Mouse (Mus musculus) liver, embryonic 15.5 days (tissue): ENCODE measurements around the gene Chsy1. TPM values are rescaled to one million over a fixed set of nuclear protein-coding genes. Genes with fewer than 3 reads are reported as not detected.

Source experiments
- ATAC-seq: fragments of 200-750 bp; cut with Nextera tagmentation; 2 replicates; pipeline ENCODE4 v1.8.0; 2017; ENCODE audit warnings: moderate number of reproducible peaks, mild to moderate bottlenecking, moderate library complexity; ENCODE audit not compliant: insufficient read depth
- H3K27ac ChIP-seq: fragments of 300-500 bp; sonication (generic); replicated peaks from 2 replicates; pipeline ENCODE4 v1.5.1; 2015; ENCODE audit warnings: mild to moderate bottlenecking, inconsistent platforms
- H3K27me3 ChIP-seq: fragments of 300-500 bp; sonication (generic); 2 replicates; pipeline ENCODE4 v1.6.1; 2015; ENCODE audit warnings: mild to moderate bottlenecking, inconsistent platforms
- H3K36me3 ChIP-seq: fragments of 300-500 bp; sonication (generic); replicated peaks from 2 replicates; pipeline ENCODE4 v1.6.1; 2015; ENCODE audit warnings: moderate library complexity, mild to moderate bottlenecking, inconsistent platforms
- H3K4me1 ChIP-seq: fragments of 300-500 bp; sonication (generic); replicated peaks from 2 replicates; pipeline ENCODE4 v1.6.1; 2015; ENCODE audit warnings: inconsistent platforms
- H3K4me2 ChIP-seq: fragments of 300-500 bp; sonication (generic); 2 replicates; pipeline ENCODE4 v1.6.1; 2015; ENCODE audit warnings: moderate library complexity, mild to moderate bottlenecking, inconsistent platforms
- H3K4me3 ChIP-seq: fragments of 300-500 bp; sonication (generic); replicated peaks from 2 replicates; pipeline ENCODE4 v1.5.1; 2015; ENCODE audit warnings: mild to moderate bottlenecking, inconsistent platforms
- H3K9ac ChIP-seq: fragments of 300-500 bp; sonication (generic); 2 replicates; pipeline ENCODE4 v1.6.1; 2015; ENCODE audit warnings: moderate library complexity, mild to moderate bottlenecking, inconsistent platforms
- H3K9me3 ChIP-seq: fragments of 300-500 bp; sonication (generic); replicated peaks from 2 replicates; pipeline ENCODE4 v1.6.1; 2016; ENCODE audit warnings: inconsistent platforms
- WGBS: fragments of 180-500 bp; shearing (Covaris S2); methylation state at CpG from one replicate; pipeline ENCODE4 v1.1.7; 2015; ENCODE audit warnings: mixed read lengths; ENCODE audit not compliant: insufficient replicate concordance; 5-methylcytosine and 5-hydroxymethylcytosine counted together
- polyA plus RNA-seq: library from polyadenylated mRNA; unstranded; fragments of >200 nt; fragmentation: Nextera tagmentation; extraction: Ambion mirVana; gene quantifications from 2 replicates; pipeline ENCODE4 v1.2.1, GENCODE M21; 2015

Gene Chsy1
- polyA plus RNA-seq, 1 experiment from 2014 or later = 6.3 TPM

DNA sequence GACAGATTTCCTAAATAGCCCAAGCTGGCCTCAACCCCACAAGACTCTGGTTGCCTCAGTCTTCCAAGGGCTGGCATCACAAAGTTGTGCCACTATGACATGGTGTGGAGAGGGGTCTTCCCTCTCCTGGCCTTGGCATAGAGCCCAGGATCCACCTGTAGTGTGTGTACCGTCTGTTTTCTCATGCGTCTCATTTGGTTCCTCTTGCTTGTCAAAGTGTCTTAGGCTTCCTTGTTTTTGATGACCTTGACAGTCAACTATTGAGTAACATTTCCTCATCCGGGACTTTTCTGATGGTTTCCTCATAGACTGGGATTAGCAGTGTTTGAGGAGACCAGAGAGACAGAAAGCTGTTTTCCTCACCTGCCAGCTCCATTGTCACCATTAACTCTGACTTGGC, 30.8 kb downstream of the Chsy1 start:
- ATAC-seq = no peak
- Histone ChIP-seq H3K36me3 (peaks cover 20% of the 10 kb centered on the region; the same call in 1 of the 2 replicates), H3K9me3 (no peaks in the 10 kb centered on the region), H3K27ac (0 out of 2 replicates have a peak overlapping the region, but pooled peaks have one; percentile 25), H3K9ac (no peak overlapping the region), H3K4me2 (no peak overlapping the region), H3K27me3 (no peaks in the 10 kb centered on the region), H3K4me1 (peaks cover 64% of the 10 kb centered on the region), H3K4me3 (no peak overlapping the region)
- 47% methylated on average over 3 of the region's 3 CpGs for WGBS

DNA sequence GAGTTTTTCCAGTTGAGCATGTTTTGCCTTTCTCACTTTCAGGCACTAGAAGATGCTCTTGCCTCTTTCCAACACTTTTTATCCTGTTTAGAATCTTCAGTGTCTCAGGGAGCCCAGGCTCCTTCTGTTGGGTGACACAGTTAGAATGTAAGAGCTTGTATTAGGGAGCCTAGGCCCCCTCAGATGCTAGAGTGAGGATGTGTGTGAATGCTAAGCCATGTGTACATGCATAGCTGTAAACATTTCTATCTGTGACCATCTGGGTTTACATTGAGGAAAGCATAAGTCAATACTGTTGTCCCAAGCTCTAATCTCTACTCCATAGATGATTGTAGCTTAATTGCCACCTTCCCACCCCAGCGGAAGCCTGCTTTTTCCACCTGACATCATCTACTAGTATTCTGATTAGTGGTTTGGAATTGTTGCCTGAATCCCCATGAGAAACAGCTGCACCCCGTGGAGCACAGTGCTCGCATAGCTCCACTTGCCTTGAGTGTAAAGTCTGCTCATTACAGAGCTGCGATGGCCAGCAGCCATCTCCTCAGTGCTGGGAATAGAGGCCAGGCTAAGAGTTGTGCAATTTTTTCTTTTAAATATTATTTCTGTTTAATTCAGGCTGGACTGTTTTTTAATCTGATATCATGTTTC, 31.7 kb downstream of the Chsy1 start:
- ATAC-seq = no peak
- peaks cover 54% of the 10 kb centered on the region for H3K4me1 ChIP-seq
- 86% methylated on average over 4 of the region's 4 CpGs for WGBS

DNA sequence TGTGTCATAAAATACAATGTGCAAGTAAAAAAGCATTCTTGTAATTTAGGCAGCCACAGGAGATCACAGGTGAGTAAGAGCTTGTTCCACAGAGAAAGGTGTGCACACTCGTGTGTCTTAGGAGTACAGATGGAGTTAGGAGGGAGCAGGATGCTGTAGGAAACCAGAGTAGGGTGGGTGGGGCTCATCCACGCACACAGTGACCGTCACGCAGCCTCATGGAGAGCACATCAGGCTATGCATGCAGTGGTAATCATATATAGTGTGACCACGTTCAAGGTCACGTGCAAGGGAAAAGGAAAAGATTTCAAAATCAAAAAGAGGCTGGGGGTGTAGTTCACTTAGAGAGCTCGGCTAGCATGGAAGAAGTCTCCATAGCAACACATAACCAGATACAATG, 33.2 kb downstream of the Chsy1 start:
- Histone ChIP-seq H3K4me3 (no peak overlapping the region), H3K27ac (no peak overlapping the region), H3K27me3 (no peaks in the 10 kb centered on the region), H3K4me1 (peaks cover 39% of the 10 kb centered on the region), H3K36me3 (peaks cover 16% of the 10 kb centered on the region; the same call in 1 of the 2 replicates), H3K4me2 (no peak overlapping the region), H3K9ac (no peak overlapping the region), H3K9me3 (no peaks in the 10 kb centered on the region)
- ATAC-seq = no peak
- WGBS = 74% methylated on average over 7 of the region's 7 CpGs

More for the DNA sequence above, 31.7 kb downstream of the Chsy1 start:
- peaks cover 16% of the 10 kb centered on the region; the same call in 1 of the 2 replicates for H3K36me3 ChIP-seq
- no peak overlapping the region for H3K4me2 ChIP-seq
- peak overlapping the region; percentile 25; the same call in 1 of the 2 replicates for H3K27ac ChIP-seq
- no peaks in the 10 kb centered on the region for H3K27me3 ChIP-seq
- no peak overlapping the region for H3K4me3 ChIP-seq
- no peak overlapping the region for H3K9ac ChIP-seq
- no peaks in the 10 kb centered on the region for H3K9me3 ChIP-seq

DNA sequence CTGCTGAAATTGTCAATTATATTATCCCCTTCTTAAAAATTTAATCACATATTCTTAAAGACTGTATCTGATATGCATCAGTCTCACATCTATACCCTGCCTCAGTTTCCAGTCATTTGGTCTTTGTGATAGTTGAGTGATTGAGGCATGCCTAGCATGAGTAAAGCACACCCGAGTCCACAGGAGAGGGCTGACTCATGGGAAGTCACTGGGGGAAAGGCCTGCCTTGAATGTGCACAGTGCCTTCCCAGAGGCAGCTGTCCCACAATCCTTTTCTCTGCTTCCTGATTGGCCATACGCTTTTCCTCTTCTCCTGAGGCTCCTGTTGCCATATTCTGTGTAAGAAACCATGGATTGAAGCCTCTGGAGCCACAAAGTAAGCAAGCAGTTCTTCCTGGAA, 35.2 kb downstream of the Chsy1 start:
- H3K9me3 ChIP-seq = no peaks in the 10 kb centered on the region
- H3K9ac ChIP-seq = no peak overlapping the region
- H3K27me3 ChIP-seq = no peaks in the 10 kb centered on the region
- H3K4me3 ChIP-seq = no peak overlapping the region
- no peak for ATAC-seq
- WGBS = 79% methylated on average over 2 of the region's 2 CpGs
- H3K4me1 ChIP-seq = peaks cover 20% of the 10 kb centered on the region
- H3K27ac ChIP-seq = no peak overlapping the region
- H3K4me2 ChIP-seq = no peak overlapping the region
- 0 out of 2 replicates have a peak, but pooled peaks cover 7% of the 10 kb centered on the region for H3K36me3 ChIP-seq

DNA sequence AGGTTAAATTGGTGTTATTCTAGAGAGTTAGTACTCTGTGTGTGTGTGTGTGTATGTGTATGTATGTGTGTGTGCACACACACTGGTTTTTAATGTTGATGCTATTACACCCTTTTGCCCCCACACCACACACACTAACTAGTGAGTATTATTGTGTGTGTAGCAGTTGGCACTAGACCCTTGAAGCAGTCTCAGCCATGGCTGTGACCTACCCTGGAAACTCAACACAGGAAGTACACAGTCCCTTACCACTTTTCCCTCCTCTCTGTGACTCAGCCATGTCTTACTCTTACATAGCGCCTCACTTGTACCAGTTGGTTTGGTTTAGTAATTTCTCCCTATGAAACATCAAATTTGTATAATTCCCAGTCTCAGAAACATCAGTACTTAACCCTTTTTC, 37.8 kb downstream of the Chsy1 start:
- no peaks in the 10 kb centered on the region for H3K9me3 ChIP-seq
- no peak for ATAC-seq
- 94% methylated on average over 1 of the region's 1 CpGs for WGBS

DNA sequence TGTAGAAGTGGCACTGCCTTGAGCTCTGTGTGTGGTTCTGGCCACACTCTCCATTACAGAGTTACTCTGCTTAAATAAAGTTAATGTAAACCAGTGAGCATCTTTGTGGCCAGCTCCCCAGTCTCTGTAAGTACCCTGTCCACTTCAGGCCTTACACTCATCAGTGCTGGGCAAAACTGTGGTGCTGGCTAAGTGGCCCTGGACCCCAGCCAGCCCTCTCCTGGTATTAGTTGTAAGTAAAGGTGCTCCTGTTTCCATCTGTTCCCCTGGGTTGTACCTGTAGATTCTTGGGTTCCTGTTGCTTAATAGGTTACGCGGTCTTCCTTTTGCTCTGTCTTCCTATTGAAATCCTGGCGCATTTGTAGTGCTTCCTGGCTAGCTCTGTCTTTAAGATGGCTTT, 38.5 kb downstream of the Chsy1 start:
- Histone ChIP-seq H3K4me3 (no peak overlapping the region), H3K9me3 (no peaks in the 10 kb centered on the region), H3K4me1 (peaks cover 6% of the 10 kb centered on the region; the same call in 1 of the 2 replicates), H3K27ac (no peak overlapping the region), H3K4me2 (no peak overlapping the region), H3K9ac (no peak overlapping the region), H3K36me3 (peaks cover 16% of the 10 kb centered on the region), H3K27me3 (no peaks in the 10 kb centered on the region)
- 86% methylated on average over 3 of the region's 3 CpGs for WGBS
- ATAC-seq = no peak

More for the DNA sequence above, 37.8 kb downstream of the Chsy1 start:
- Histone ChIP-seq H3K27me3 (no peaks in the 10 kb centered on the region), H3K4me2 (no peak overlapping the region), H3K36me3 (peaks cover 13% of the 10 kb centered on the region), H3K27ac (no peak overlapping the region), H3K4me3 (no peak overlapping the region), H3K4me1 (peaks cover 3% of the 10 kb centered on the region), H3K9ac (no peak overlapping the region)

DNA sequence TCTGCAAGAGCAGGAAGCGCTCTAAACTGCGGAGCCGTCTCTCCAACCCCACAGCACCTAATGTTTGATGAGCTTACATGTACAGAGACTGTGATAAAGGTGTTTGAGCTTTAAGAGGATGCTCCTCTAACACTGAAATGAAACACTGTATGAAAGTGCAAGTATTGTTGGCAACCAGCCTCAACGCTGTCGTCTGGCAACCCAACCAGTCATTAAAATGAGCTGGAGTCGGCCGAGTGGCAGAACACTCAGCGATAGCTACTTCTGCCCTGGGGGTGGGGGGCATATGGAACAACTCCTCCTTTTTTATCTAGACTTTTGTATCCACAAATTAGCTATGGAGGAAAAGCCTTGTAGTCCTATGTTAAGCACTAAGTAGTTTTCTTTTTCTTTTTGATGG, 40.2 kb downstream of the Chsy1 start:
- no peak for ATAC-seq
- no peak overlapping the region for H3K4me2 ChIP-seq

DNA sequence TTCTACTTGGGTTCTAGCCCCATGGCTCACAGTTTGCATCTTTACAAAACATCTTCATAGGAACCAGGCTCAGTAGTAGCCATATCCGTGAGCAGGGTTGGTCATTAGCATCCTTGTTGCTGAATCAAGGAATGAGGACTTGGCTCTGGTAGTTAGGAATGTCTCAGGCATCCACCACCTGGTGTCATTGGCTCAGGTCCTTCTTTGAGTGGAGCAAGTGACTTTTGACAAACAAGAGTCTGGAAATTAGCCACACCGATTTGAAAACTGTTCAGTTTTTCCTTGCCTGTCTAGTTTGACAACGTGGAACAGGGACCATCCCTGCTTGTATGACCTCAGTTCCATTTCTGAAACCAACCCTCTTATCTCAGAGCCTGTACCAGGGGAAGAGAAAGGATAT, 41.1 kb downstream of the Chsy1 start:
- Histone ChIP-seq H3K4me2 (no peak overlapping the region), H3K9me3 (no peaks in the 10 kb centered on the region), H3K36me3 (peaks cover 29% of the 10 kb centered on the region), H3K9ac (no peak overlapping the region), H3K27ac (no peak overlapping the region), H3K4me3 (no peak overlapping the region), H3K27me3 (no peaks in the 10 kb centered on the region), H3K4me1 (peaks cover 16% of the 10 kb centered on the region)
- 74% methylated on average over 3 of the region's 3 CpGs for WGBS
- ATAC-seq = no peak

More for the DNA sequence above, 40.2 kb downstream of the Chsy1 start:
- no peaks in the 10 kb centered on the region for H3K27me3 ChIP-seq
- 86% methylated on average over 8 of the region's 8 CpGs for WGBS
- H3K9me3 ChIP-seq = no peaks in the 10 kb centered on the region
- no peak overlapping the region for H3K9ac ChIP-seq
- no peak overlapping the region for H3K4me3 ChIP-seq
- peaks cover 29% of the 10 kb centered on the region for H3K36me3 ChIP-seq
- no peak overlapping the region for H3K27ac ChIP-seq
- H3K4me1 ChIP-seq = peaks cover 10% of the 10 kb centered on the region; the same call in 1 of the 2 replicates

DNA sequence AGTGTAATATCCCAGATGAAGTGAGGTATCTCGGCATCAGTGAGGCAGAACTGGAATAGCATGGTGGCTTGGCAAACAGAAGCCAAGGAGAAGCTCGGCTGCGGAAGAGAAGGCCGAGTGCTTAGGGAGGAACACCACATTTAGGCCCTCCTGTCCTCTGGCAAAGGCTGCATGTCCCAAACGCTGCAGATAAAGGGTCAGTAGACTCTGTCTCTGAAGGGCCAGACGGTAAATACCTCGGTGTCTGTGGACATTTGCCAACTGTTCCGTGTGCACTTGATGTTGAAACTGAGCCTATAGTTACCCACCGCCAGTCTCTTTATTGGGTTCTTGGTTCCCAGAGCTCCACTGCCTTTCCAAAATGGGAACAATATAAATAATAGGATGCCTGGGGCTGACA, 48.1 kb downstream of the Chsy1 start:
- no peak overlapping the region for H3K4me2 ChIP-seq
- peaks cover 31% of the 10 kb centered on the region for H3K36me3 ChIP-seq
- H3K4me3 ChIP-seq = no peak overlapping the region
- H3K4me1 ChIP-seq = peaks cover 39% of the 10 kb centered on the region
- WGBS = 78% methylated on average over 9 of the region's 9 CpGs
- ATAC-seq = no peak
- no peak overlapping the region for H3K9ac ChIP-seq
- H3K27ac ChIP-seq = no peak overlapping the region
- H3K9me3 ChIP-seq = no peaks in the 10 kb centered on the region
- no peaks in the 10 kb centered on the region for H3K27me3 ChIP-seq

DNA sequence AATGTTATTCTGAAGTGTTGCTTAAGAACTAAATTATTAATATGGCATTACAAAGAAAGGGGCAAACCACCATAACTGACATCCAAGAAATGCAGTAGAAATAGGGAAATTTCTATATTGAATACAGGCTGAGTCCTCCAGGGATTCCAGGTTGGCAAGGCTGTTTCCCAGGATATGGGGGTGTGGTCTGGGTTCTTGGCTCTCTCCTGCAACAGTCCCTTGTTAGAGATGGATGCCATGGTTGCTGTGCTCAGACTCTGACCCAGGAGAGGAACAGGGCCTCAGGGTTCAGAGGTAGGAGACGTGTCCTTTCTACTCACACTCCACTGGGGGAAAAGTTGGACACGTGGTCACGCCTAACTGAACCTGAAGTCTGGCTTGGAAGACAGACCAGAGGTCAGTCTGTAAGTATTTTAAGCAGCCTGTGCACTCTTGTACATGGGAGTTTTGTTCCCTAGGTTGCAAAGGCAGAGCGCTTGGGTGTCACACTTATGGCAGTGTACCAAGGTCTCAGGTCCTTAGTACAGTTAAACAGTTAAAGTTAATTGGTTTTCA, 48.6 kb downstream of the Chsy1 start:
- H3K36me3 ChIP-seq = peaks cover 26% of the 10 kb centered on the region
- ATAC-seq = no peak

DNA sequence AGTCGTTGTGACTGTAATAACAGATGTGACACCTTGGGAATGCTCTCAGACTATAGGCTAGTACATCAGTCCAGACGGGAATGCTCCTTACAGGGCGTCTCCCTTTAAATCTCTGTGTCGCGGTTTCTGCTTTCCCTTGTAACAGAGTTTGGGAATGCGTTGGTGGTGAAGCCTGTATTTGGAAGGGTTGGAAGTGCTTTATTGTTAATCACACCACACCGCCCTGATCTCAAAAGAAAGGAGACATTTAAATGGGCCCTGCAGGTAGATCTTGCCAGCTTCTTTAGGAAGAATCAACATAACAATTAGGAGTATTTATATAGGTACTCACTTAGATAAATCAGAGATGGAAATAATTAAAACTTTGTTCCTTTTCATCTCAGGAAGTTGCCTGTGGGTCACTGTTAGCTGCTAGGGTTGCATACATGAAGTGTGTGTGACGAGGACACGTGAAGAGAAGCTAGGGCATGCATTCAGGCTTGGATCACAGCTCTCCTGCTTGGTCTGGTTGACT, 49.4 kb downstream of the Chsy1 start:
- Histone ChIP-seq H3K27ac (no peak overlapping the region), H3K9me3 (no peaks in the 10 kb centered on the region), H3K4me1 (peaks cover 38% of the 10 kb centered on the region), H3K36me3 (peaks cover 20% of the 10 kb centered on the region), H3K4me3 (no peak overlapping the region), H3K9ac (no peak overlapping the region), H3K27me3 (no peaks in the 10 kb centered on the region), H3K4me2 (no peak overlapping the region)
- 85% methylated on average over 9 of the region's 9 CpGs for WGBS
- ATAC-seq = no peak

More for the DNA sequence above, 48.6 kb downstream of the Chsy1 start:
- 88% methylated on average over 4 of the region's 4 CpGs for WGBS
- no peak overlapping the region for H3K4me3 ChIP-seq
- no peak overlapping the region for H3K9ac ChIP-seq
- no peaks in the 10 kb centered on the region for H3K9me3 ChIP-seq
- no peak overlapping the region for H3K27ac ChIP-seq
- peaks cover 36% of the 10 kb centered on the region for H3K4me1 ChIP-seq
- no peak overlapping the region for H3K4me2 ChIP-seq
- H3K27me3 ChIP-seq = no peaks in the 10 kb centered on the region
